Mouse (Mus musculus): ENCODE measurements at regions not wholly inside any gene's neighbourhood (a gene's known extent, or its start where the extent isn't known, plus 50 kb on each side); places are given as distances from the start of the nearest gene placed in this dataset.
"Not testable (repeated sequence)": the region's sequence is repeated elsewhere in the genome, so short reads cannot be mapped to it uniquely, and the experiment has no call there.

DNA sequence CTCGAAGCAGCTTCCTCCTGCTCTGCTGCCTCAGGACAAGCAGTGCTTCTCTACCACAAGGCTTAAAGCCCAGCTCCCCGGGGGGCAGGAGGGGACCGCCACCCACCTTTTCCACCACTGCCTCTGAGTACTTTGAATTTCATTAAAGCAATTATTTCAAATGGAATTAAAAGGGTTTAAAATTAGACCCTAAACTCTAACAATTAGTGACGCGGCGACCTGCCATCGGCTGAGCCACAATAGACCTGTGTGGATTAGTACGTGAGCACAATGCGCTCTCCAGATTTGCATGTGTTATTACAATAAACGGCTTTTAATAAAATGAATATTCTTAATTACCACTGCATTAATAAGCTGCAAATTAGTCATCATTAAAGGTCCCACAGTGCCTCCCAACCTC is 242.5 kb downstream of the 3100002H09Rik start:
- no peaks in the 10 kb centered on the region for H3K27me3 ChIP-seq (replicated peaks; ENCODE audit: control insufficient read depth, insufficient read depth, low read length)
- no peak overlapping the region for H3K4me3 ChIP-seq (ENCODE audit: low read depth, low read length)
- 85% methylated on average over 10 of the region's 10 CpGs for WGBS
- no peaks in the 10 kb centered on the region for H3K4me1 ChIP-seq (replicated peaks; ENCODE audit: control insufficient read depth, insufficient read depth, low read length)
- ATAC-seq, result no peak
- no peaks in the 10 kb centered on the region for H3K9me3 ChIP-seq (ENCODE audit: control insufficient read depth)
- no peaks in the 10 kb centered on the region for H3K36me3 ChIP-seq (ENCODE audit: control insufficient read depth, insufficient read depth)
- no peak overlapping the region for H3K27ac ChIP-seq (ENCODE audit: low read depth, low read length)
- no peak overlapping the region for H3K9ac ChIP-seq (ENCODE audit: low read depth, low read length)
- no peak for TF ChIP-seq CTCF (IDR thresholded peaks at IDR 0.05; ENCODE audit: low read depth)
- H3K4me2 ChIP-seq (replicated peaks; ENCODE audit: low read depth), result no peak overlapping the region

DNA sequence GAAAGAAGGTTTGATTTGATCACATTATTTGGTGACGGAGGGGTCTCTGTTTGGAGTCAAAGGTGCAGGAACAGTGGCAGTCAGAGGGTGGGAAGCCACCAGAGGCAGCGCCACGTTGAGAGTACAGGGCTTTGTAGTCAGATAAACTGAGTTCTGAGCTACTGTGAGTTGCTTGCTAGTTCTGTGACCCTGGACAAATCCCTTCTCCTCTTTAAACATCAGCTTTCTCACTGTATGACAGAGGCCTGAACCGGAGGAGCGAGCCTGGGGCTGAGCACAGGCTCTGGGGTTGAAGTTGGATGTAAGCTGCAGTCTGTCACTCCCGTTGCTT is 250.1 kb downstream of the 3100002H09Rik start:
- Histone ChIP-seq H3K9ac (ENCODE audit: low read depth, low read length) (no peak overlapping the region), H3K36me3 (ENCODE audit: control insufficient read depth, insufficient read depth) (no peaks in the 10 kb centered on the region), H3K4me2 (replicated peaks; ENCODE audit: low read depth) (no peak overlapping the region), H3K4me1 (replicated peaks; ENCODE audit: control insufficient read depth, insufficient read depth, low read length) (no peaks in the 10 kb centered on the region), H3K9me3 (ENCODE audit: control insufficient read depth) (no peaks in the 10 kb centered on the region), H3K27me3 (replicated peaks; ENCODE audit: control insufficient read depth, insufficient read depth, low read length) (no peaks in the 10 kb centered on the region), H3K27ac (ENCODE audit: low read depth, low read length) (no peak overlapping the region), H3K4me3 (ENCODE audit: low read depth, low read length) (no peak overlapping the region)
- TF ChIP-seq CTCF (IDR thresholded peaks at IDR 0.05; ENCODE audit: low read depth), result no peak
- 69% methylated on average over 6 of the region's 6 CpGs for WGBS
- ATAC-seq, result no peak

DNA sequence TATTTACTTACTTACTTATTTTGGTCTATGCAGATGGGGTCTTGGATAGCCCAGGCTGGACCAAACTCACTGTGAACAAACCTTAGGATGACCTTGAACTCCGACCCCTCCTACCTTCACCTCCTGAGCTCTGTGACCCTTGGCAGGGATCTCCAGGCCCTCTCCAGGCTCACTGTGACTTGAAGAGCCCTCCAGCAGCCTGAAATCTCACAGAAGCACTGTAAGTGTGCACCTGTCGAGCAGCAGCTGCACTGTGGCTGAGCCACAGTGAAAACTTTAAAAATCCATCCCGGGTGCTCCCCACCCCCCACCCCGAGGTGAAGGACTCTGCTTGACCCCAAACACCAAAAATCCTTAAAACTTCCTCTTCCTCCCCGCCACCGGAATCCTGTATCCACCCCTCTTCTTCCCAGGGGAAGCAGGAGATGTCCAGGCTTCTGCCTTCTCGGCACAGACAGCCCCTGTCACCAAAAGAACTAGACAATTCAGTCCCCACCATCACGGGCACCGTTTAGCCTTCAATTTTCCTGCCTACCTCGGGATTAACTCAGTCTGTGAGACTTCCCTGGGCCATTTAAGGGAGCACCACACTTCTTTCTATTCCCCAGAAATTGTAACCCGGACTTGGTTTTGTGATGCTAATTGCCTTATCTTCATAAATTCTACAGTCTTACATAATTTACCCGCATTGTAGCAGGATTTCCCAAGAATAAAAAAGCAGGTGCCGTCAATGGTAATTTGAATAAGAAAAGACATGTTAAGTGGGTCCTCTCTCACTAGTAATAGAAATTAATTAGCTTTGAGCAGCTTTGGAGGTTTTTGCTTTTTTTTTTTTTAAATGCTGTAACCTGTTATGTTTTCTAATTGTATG is 250.7 kb downstream of the 3100002H09Rik start:
- TF ChIP-seq CTCF (IDR thresholded peaks at IDR 0.05; ENCODE audit: low read depth), result no peak
- Histone ChIP-seq H3K4me2 (replicated peaks; ENCODE audit: low read depth) (no peak overlapping the region), H3K9me3 (ENCODE audit: control insufficient read depth) (no peaks in the 10 kb centered on the region), H3K27ac (ENCODE audit: low read depth, low read length) (no peak overlapping the region), H3K9ac (ENCODE audit: low read depth, low read length) (no peak overlapping the region), H3K36me3 (ENCODE audit: control insufficient read depth, insufficient read depth) (no peaks in the 10 kb centered on the region), H3K4me3 (ENCODE audit: low read depth, low read length) (no peak overlapping the region), H3K27me3 (replicated peaks; ENCODE audit: control insufficient read depth, insufficient read depth, low read length) (no peaks in the 10 kb centered on the region), H3K4me1 (replicated peaks; ENCODE audit: control insufficient read depth, insufficient read depth, low read length) (no peaks in the 10 kb centered on the region)
- WGBS, result 52% methylated on average over 13 of the region's 13 CpGs
- no peak for ATAC-seq

DNA sequence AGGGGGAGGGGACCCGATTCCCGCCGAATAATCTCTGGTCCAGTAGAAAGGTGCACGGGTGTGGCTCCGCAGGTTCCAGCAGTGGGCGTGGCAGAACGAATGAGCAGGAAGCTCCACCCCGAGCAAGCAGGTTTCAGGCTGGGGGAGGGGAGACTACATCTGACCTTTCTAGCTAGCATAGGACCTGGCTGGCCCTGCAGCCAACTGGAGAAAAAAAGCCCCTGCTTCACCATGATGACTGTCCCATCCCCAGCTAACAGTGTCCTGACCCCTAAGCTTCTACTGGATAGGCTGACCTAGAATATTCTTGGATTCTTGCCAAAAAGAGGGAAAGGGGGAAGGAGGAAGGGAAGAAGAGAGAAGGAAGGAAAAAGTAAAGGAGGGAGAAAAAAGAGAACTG is 252.1 kb downstream of the 3100002H09Rik start:
- WGBS, result 5% methylated on average over 2 of the region's 8 CpGs
- not testable (repeated sequence) for ATAC-seq; H3K9ac ChIP-seq (ENCODE audit: low read depth, low read length); H3K27me3 ChIP-seq (replicated peaks; ENCODE audit: control insufficient read depth, insufficient read depth, low read length); H3K4me1 ChIP-seq (replicated peaks; ENCODE audit: control insufficient read depth, insufficient read depth, low read length); H3K36me3 ChIP-seq (ENCODE audit: control insufficient read depth, insufficient read depth); H3K4me3 ChIP-seq (ENCODE audit: low read depth, low read length); H3K9me3 ChIP-seq (ENCODE audit: control insufficient read depth); H3K27ac ChIP-seq (ENCODE audit: low read depth, low read length)
- H3K4me2 ChIP-seq (replicated peaks; ENCODE audit: low read depth), result 0 out of 2 replicates have a peak overlapping the region, but pooled peaks have one; percentile 17

DNA sequence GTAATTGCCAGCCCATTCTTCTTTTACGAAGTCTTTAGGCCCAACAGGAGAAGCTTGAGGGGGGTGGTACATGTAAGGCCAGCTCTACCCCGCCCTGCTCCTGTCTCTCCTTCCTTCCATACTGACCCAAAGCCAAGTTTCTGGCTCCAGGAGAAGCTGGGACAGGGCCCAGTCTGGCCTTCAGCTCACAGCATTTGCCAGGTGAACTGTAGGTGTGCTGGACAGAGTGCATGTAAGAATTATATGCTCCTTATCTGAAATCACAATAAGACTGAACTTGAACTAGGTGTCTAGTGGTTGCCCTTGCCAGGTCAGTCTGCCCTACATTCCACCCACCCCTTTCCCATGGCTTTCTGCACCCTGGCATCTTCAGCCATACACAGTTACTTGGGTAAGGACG is 260.2 kb downstream of the 3100002H09Rik start:
- no peak for ATAC-seq
- H3K9me3 ChIP-seq (ENCODE audit: control insufficient read depth), result no peaks in the 10 kb centered on the region
- no peak overlapping the region for H3K4me3 ChIP-seq (ENCODE audit: low read depth, low read length)
- TF ChIP-seq CTCF (IDR thresholded peaks at IDR 0.05; ENCODE audit: low read depth), result no peak
- H3K27ac ChIP-seq (ENCODE audit: low read depth, low read length), result no peak overlapping the region
- H3K9ac ChIP-seq (ENCODE audit: low read depth, low read length), result no peak overlapping the region
- WGBS, result 81% methylated on average over 3 of the region's 3 CpGs
- H3K36me3 ChIP-seq (ENCODE audit: control insufficient read depth, insufficient read depth), result no peaks in the 10 kb centered on the region
- H3K4me2 ChIP-seq (replicated peaks; ENCODE audit: low read depth), result no peak overlapping the region
- H3K27me3 ChIP-seq (replicated peaks; ENCODE audit: control insufficient read depth, insufficient read depth, low read length), result no peaks in the 10 kb centered on the region
- H3K4me1 ChIP-seq (replicated peaks; ENCODE audit: control insufficient read depth, insufficient read depth, low read length), result no peaks in the 10 kb centered on the region

DNA sequence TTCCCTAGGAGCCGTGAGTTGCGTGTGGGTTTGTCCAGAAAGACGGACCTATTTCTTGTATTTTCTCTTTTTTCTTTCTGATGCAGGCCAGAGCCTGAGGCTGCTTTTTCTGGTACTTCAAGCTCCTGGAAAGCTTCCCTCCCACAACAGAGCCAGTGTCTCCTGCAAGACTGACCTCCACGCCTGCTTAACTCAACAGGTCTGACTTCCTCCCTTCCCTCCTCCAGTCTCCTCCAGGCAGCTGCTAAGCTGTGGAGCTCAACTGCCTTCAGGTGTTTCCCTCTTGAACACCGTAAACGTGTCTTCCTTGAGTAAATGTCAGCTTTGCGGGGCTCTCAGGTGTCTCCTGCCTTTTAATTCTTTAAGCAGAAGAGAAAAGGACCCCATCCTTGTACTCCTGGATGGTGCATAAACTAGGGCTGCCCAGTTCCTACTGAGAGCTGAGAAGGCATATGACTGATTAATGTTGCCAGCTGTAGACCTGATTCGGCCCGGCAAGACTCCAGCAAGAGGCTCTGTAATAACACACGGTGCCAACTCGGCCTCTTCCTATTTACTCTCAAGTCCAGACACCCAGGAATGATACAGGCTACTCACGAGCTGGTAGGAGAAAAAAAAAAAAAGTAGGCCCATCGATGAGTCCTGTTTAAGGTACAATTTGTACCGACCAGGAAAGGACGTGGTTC is 260.9 kb downstream of the 3100002H09Rik start:
- no peaks in the 10 kb centered on the region for H3K36me3 ChIP-seq (ENCODE audit: control insufficient read depth, insufficient read depth)
- no peaks in the 10 kb centered on the region for H3K27me3 ChIP-seq (replicated peaks; ENCODE audit: control insufficient read depth, insufficient read depth, low read length)
- TF ChIP-seq CTCF (IDR thresholded peaks at IDR 0.05; ENCODE audit: low read depth), result no peak
- no peak overlapping the region for H3K9ac ChIP-seq (ENCODE audit: low read depth, low read length)
- 69% methylated on average over 15 of the region's 15 CpGs for WGBS
- no peak overlapping the region for H3K4me2 ChIP-seq (replicated peaks; ENCODE audit: low read depth)
- no peak overlapping the region for H3K4me3 ChIP-seq (ENCODE audit: low read depth, low read length)
- H3K27ac ChIP-seq (ENCODE audit: low read depth, low read length), result no peak overlapping the region
- H3K4me1 ChIP-seq (replicated peaks; ENCODE audit: control insufficient read depth, insufficient read depth, low read length), result no peaks in the 10 kb centered on the region
- no peaks in the 10 kb centered on the region for H3K9me3 ChIP-seq (ENCODE audit: control insufficient read depth)
- ATAC-seq, result no peak

Data from intestine, postnatal 0 days (tissue).